Mouse (Mus musculus) adrenal gland, postnatal 4 days (tissue): ENCODE measurements around the gene Hoxd1. TPM values are rescaled to one million over a fixed set of nuclear protein-coding genes. Genes with fewer than 3 reads are reported as not detected.

Experiments used
- microRNA-seq: library from miRNA; unstranded; fragments of <30 nt; microRNA quantifications from one replicate; pipeline ENCODE4 v1.2.0, GENCODE M21; 2021
- total RNA-seq, 2 experiments: library from RNA; stranded (reverse); gene quantifications; 2 replicates each; pipeline ENCODE4 v1.2.3; 2021

The Hoxd1 gene
- total RNA-seq, 2 experiments from 2014 or later = 0.50 TPM; not detected in 1

Small RNA genes lying within 50 kb of the gene (microRNA-seq; reads per million reads assigned to microRNA genes)
- gene Mir10b = 27,932 reads per million, percentile 97 among the genes with 10 or more reads in this experiment

Other genes with a start within 250 kb of the Hoxd1 start
- gene Lnpk, start 183.5 kb upstream of the Hoxd1 start, total RNA-seq = 10 to 100 TPM; 17.4 to 19.2 TPM
- not detected for gene Evx2, start 103.4 kb upstream of the Hoxd1 start, total RNA-seq
- not detected for gene Hoxd13, start 94.7 kb upstream of the Hoxd1 start, total RNA-seq
- not detected for gene Hoxd12, start 88.0 kb upstream of the Hoxd1 start, total RNA-seq
- gene Hoxd11, start 83.4 kb upstream of the Hoxd1 start, total RNA-seq = 1 to 10 TPM in 1 of 2 experiments, not detected in 1; 5.1 TPM
- 1 to 10 TPM in 1 of 2 experiments, under 1 TPM in 1; 0.71 to 5.2 TPM for gene Hoxd10, start 71.1 kb upstream of the Hoxd1 start, total RNA-seq
- 10 to 100 TPM in 1 of 2 experiments, 1 to 10 TPM in 1; 7.1 to 17.8 TPM for gene Hoxd9, start 65.3 kb upstream of the Hoxd1 start, total RNA-seq
- 10 to 100 TPM; 43.9 to 55.4 TPM for gene Hoxd8, start 58.4 kb upstream of the Hoxd1 start, total RNA-seq
- gene Hoxd3, start 51.1 kb upstream of the Hoxd1 start, total RNA-seq = 1 to 10 TPM in 1 of 2 experiments, under 1 TPM in 1; 0.82 to 2.5 TPM
- gene Hoxd4, start 51.1 kb upstream of the Hoxd1 start, total RNA-seq = 10 to 100 TPM; 21.5 to 29.5 TPM
- 1 to 10 TPM; 1.4 to 3.7 TPM for gene Gm28230, start 36.3 kb upstream of the Hoxd1 start, total RNA-seq
- gene Mtx2, start 62.8 kb downstream of the Hoxd1 start, total RNA-seq = 10 to 100 TPM; 90.8 to 93.6 TPM